Mouse (Mus musculus): ENCODE measurements around the gene Vmn1r89. TPM values are rescaled to one million over a fixed set of nuclear protein-coding genes. Genes with fewer than 3 reads are reported as not detected.

The Vmn1r89 gene
- not detected in 2 replicates for total RNA-seq (2015; ENCODE audit: low replicate concordance)
- total RNA-seq (2017; ENCODE audit: low replicate concordance): not detected in 2 replicates

GRCm38 (mm10) chr7:13212720-13213119 is at the start of gene Vmn1r89:
Gene Vmn1r89, plus strand, starts transcription at chr7:13213020.
- no peak for ATAC-seq (replicated peaks; ENCODE audit: low FRiP score, poor library complexity, severe bottlenecking)

DNA sequence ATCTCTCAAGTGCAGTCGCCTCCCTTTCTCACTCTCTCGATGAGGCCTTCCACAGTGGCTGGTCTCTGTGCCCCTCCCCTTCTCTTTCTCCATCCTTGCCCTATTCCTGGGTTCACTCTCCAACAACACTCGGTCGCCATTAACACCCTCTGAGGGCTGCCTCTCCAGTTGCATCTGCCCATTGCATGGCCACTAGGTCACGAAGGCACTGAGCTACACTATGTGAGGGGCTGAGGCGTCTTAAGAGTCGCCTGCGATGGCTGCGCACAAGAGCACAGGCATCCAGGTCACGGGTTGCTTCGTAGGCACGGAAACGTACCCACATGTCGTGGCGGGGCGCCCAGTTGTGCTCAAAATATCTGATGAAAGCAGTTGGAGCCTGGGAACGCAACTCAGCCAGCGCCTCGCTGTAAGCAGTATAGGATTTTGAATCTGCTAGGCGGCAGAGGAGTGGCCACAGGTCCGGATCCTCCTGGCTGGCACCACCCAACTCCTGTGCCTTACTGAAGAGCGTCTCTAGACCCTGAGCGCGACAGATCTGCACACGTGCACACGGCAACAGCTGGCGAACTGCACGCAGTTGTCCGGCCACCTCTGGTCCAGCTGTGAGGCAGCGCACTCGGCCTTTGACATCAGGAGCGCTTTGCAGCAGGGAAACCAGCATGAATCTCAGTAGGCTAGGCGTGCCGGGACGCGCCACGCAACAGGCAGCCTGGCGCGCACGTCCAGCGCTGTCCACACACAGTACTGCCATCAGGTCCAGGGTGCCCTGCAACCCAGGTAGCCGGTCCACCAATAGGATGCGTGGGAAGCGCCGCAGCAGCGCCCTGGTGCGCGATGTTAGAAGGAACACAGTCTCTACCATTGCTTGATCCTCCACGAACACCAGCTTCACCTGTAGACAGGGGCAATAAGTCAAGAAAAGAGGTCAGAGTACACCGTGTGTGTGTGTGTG is 48.2 kb downstream of the Vmn1r89 start:
- no peak for ATAC-seq (replicated peaks; ENCODE audit: low FRiP score, poor library complexity, severe bottlenecking)

DNA sequence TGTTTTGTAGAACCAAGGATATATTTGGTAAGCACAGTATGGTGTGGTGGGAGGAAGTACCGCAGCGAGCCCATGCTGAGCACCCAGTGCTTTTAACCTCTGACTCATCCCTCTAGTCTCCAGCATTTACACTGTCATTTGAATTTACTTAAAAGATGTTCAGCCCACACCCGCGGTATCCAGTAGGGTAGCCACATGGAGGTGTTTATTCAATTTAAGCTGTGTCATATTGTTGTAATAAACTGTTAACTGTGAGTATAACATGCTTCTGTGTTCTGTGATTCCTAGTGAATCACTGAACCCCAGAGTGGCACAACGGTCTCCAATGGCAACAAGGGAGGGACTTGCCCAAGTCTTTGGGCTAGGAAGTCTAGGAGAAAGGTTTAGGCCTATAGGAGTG is 51.0 kb downstream of the Vmn1r89 start:
- ATAC-seq (replicated peaks; ENCODE audit: low FRiP score, poor library complexity, severe bottlenecking): no peak

GRCm38 (mm10) chr7:13264396-13264795 is 51.6 kb downstream of the Vmn1r89 start:
- ATAC-seq (replicated peaks; ENCODE audit: low FRiP score, poor library complexity, severe bottlenecking): no peak

DNA sequence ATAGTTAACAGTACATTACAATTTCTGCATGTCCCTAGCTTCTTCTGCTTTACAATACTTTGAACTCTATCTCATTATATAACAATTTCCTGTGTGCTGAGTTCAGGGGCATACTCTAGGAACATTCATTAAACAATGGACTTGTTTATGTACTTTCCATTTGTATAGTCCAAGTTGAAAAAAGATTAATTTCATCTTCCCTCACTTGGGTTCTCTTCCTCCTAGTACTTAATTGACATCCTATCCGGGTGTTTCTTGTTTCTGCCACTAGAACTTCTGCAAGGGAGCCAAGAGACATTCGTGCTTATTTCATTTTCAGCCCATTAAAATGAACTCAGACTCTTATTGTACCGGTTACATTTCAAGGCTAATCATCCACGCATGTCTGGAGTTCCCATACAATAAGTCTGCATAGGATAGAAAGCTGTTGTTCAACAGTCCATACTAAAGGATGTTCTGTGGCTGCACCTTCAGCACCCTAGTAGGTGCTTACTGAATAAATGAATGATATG is 56.0 kb downstream of the Vmn1r89 start:
- no peak for ATAC-seq (replicated peaks; ENCODE audit: low FRiP score, poor library complexity, severe bottlenecking)

GRCm38 (mm10) chr7:13269394-13269793 is 56.6 kb downstream of the Vmn1r89 start:
- no peak for ATAC-seq (replicated peaks; ENCODE audit: low FRiP score, poor library complexity, severe bottlenecking)

Other genes starting within 250 kb of the Vmn1r89 start
- gene Zfp324, start 247.2 kb upstream of the Vmn1r89 start, total RNA-seq (2015; ENCODE audit: low replicate concordance): 2.1 and 2.3 TPM in 2 replicates
- gene Zfp324, start 247.2 kb upstream of the Vmn1r89 start, total RNA-seq (2017; ENCODE audit: low replicate concordance): 2.1 and 2.5 TPM in 2 replicates
- 1.3 TPM in 1 of 2 replicates, not detected in the other for gene Zfp446, start 235.2 kb upstream of the Vmn1r89 start, total RNA-seq (2015; ENCODE audit: low replicate concordance)
- gene Zfp446, start 235.2 kb upstream of the Vmn1r89 start, total RNA-seq (2017; ENCODE audit: low replicate concordance): 0.51 and 1.3 TPM in 2 replicates
- not detected in 2 replicates for gene Slc27a5, start 214.8 kb upstream of the Vmn1r89 start, total RNA-seq (2015; ENCODE audit: low replicate concordance)
- gene Slc27a5, start 214.8 kb upstream of the Vmn1r89 start, total RNA-seq (2017; ENCODE audit: low replicate concordance): not detected in 2 replicates
- 209 and 235 TPM in 2 replicates for gene Trim28, start 213.9 kb upstream of the Vmn1r89 start, total RNA-seq (2015; ENCODE audit: low replicate concordance)
- 226 and 257 TPM in 2 replicates for gene Trim28, start 213.9 kb upstream of the Vmn1r89 start, total RNA-seq (2017; ENCODE audit: low replicate concordance)
- 2.7 and 8.2 TPM in 2 replicates for gene Zbtb45, start 203.0 kb upstream of the Vmn1r89 start, total RNA-seq (2015; ENCODE audit: low replicate concordance)
- 21.2 and 23.4 TPM in 2 replicates for gene Zbtb45, start 203.0 kb upstream of the Vmn1r89 start, total RNA-seq (2017; ENCODE audit: low replicate concordance)
- gene Chmp2a, start 178.2 kb upstream of the Vmn1r89 start, total RNA-seq (2015; ENCODE audit: low replicate concordance): 97.4 and 99.3 TPM in 2 replicates
- 144 and 170 TPM in 2 replicates for gene Chmp2a, start 178.2 kb upstream of the Vmn1r89 start, total RNA-seq (2017; ENCODE audit: low replicate concordance)
- gene Ube2m, start 174.7 kb upstream of the Vmn1r89 start, total RNA-seq (2015; ENCODE audit: low replicate concordance): 45.0 and 92.0 TPM in 2 replicates
- 32.8 and 112 TPM in 2 replicates for gene Ube2m, start 174.7 kb upstream of the Vmn1r89 start, total RNA-seq (2017; ENCODE audit: low replicate concordance)
- gene Mzf1, start 158.3 kb upstream of the Vmn1r89 start, total RNA-seq (2015; ENCODE audit: low replicate concordance): not detected in 2 replicates
- gene Mzf1, start 158.3 kb upstream of the Vmn1r89 start, total RNA-seq (2017; ENCODE audit: low replicate concordance): 0.56 TPM in 1 of 2 replicates, not detected in the other
- not detected in 2 replicates for gene Vmn1r85, start 117.8 kb upstream of the Vmn1r89 start, total RNA-seq (2015; ENCODE audit: low replicate concordance)
- not detected in 2 replicates for gene Vmn1r85, start 117.8 kb upstream of the Vmn1r89 start, total RNA-seq (2017; ENCODE audit: low replicate concordance)
- gene Vmn1r86, start 93.1 kb upstream of the Vmn1r89 start, total RNA-seq (2015; ENCODE audit: low replicate concordance): not detected in 2 replicates
- gene Vmn1r86, start 93.1 kb upstream of the Vmn1r89 start, total RNA-seq (2017; ENCODE audit: low replicate concordance): 0.28 TPM in 1 of 2 replicates, not detected in the other
- not detected in 2 replicates for gene Vmn1r87, start 72.9 kb upstream of the Vmn1r89 start, total RNA-seq (2015; ENCODE audit: low replicate concordance)
- gene Vmn1r87, start 72.9 kb upstream of the Vmn1r89 start, total RNA-seq (2017; ENCODE audit: low replicate concordance): not detected in 2 replicates
- not detected in 2 replicates for gene Vmn1r88, start 53.5 kb upstream of the Vmn1r89 start, total RNA-seq (2015; ENCODE audit: low replicate concordance)
- not detected in 2 replicates for gene Vmn1r88, start 53.5 kb upstream of the Vmn1r89 start, total RNA-seq (2017; ENCODE audit: low replicate concordance)
- gene Lig1, start 64.3 kb downstream of the Vmn1r89 start, total RNA-seq (2015; ENCODE audit: low replicate concordance): 30.4 and 52.9 TPM in 2 replicates
- 62.7 and 99.9 TPM in 2 replicates for gene Lig1, start 64.3 kb downstream of the Vmn1r89 start, total RNA-seq (2017; ENCODE audit: low replicate concordance)
- gene Zswim9, start 65.7 kb downstream of the Vmn1r89 start, total RNA-seq (2015; ENCODE audit: low replicate concordance): 0.21 and 3.1 TPM in 2 replicates
- gene Zswim9, start 65.7 kb downstream of the Vmn1r89 start, total RNA-seq (2017; ENCODE audit: low replicate concordance): 2.1 and 2.2 TPM in 2 replicates
- gene Pla2g4c, start 111.6 kb downstream of the Vmn1r89 start, total RNA-seq (2015; ENCODE audit: low replicate concordance): 0.96 and 6.1 TPM in 2 replicates
- 5.0 and 8.9 TPM in 2 replicates for gene Pla2g4c, start 111.6 kb downstream of the Vmn1r89 start, total RNA-seq (2017; ENCODE audit: low replicate concordance)
- gene Cabp5, start 185.1 kb downstream of the Vmn1r89 start, total RNA-seq (2015; ENCODE audit: low replicate concordance): not detected in 2 replicates
- 0.28 TPM in 1 of 2 replicates, not detected in the other for gene Cabp5, start 185.1 kb downstream of the Vmn1r89 start, total RNA-seq (2017; ENCODE audit: low replicate concordance)
- not detected in 2 replicates for gene Bsph1, start 237.8 kb downstream of the Vmn1r89 start, total RNA-seq (2015; ENCODE audit: low replicate concordance)
- gene Bsph1, start 237.8 kb downstream of the Vmn1r89 start, total RNA-seq (2017; ENCODE audit: low replicate concordance): not detected in 2 replicates